Mouse (Mus musculus): ENCODE data around the gene Meiob. TPM values are rescaled to one million over a fixed set of nuclear protein-coding genes. Genes with fewer than 3 reads are reported as not detected.

Meiob gene
- total RNA-seq, 2 experiments from 2014 or later, result not detected

- ATAC-seq (replicated peaks; ENCODE audit: low FRiP score, poor library complexity, severe bottlenecking), result no peak
Observed at GRCm38 (mm10) chr17:24865776-24866175, 61.7 kb downstream of the Meiob start, which contains the start of gene Igfals. Igfals (plus strand) TSS chr17:24865997.

GRCm38 (mm10) chr17:24867914-24868313 is 63.8 kb downstream of the Meiob start:
- ATAC-seq (replicated peaks; ENCODE audit: low FRiP score, poor library complexity, severe bottlenecking), result no peak

GRCm38 (mm10) chr17:24873695-24874404 is 69.8 kb downstream of the Meiob start:
- ATAC-seq (replicated peaks; ENCODE audit: low FRiP score, poor library complexity, severe bottlenecking), result no peak

- ATAC-seq (replicated peaks; ENCODE audit: low FRiP score, poor library complexity, severe bottlenecking), result no peak
Observed at GRCm38 (mm10) chr17:24874405-24874745, 70.3 kb downstream of the Meiob start.

GRCm38 (mm10) chr17:24874989-24875388 is 70.9 kb downstream of the Meiob start:
- no peak for ATAC-seq (replicated peaks; ENCODE audit: low FRiP score, poor library complexity, severe bottlenecking)

- ATAC-seq (replicated peaks; ENCODE audit: low FRiP score, poor library complexity, severe bottlenecking), result no peak
Observed at GRCm38 (mm10) chr17:24877336-24878116, 73.4 kb downstream of the Meiob start.

- ATAC-seq (replicated peaks; ENCODE audit: low FRiP score, poor library complexity, severe bottlenecking), result no peak
Observed at GRCm38 (mm10) chr17:24878117-24878397, 74.0 kb downstream of the Meiob start.

GRCm38 (mm10) chr17:24878531-24878930 is 74.4 kb downstream of the Meiob start:
- ATAC-seq (replicated peaks; ENCODE audit: low FRiP score, poor library complexity, severe bottlenecking), result no peak

GRCm38 (mm10) chr17:24881738-24882440 is 77.8 kb downstream of the Meiob start:
- peak; percentile 20; the same call in 1 of the 2 replicates for ATAC-seq (replicated peaks; ENCODE audit: low FRiP score, poor library complexity, severe bottlenecking)

- no peak for ATAC-seq (replicated peaks; ENCODE audit: low FRiP score, poor library complexity, severe bottlenecking)
Observed at GRCm38 (mm10) chr17:24884391-24884790, 80.3 kb downstream of the Meiob start.

GRCm38 (mm10) chr17:24885356-24886133 is 81.5 kb downstream of the Meiob start:
- ATAC-seq (replicated peaks; ENCODE audit: low FRiP score, poor library complexity, severe bottlenecking), result no peak

- peak; percentile 88 for ATAC-seq (replicated peaks; ENCODE audit: low FRiP score, poor library complexity, severe bottlenecking)
Observed at GRCm38 (mm10) chr17:24886134-24886931, 82.2 kb downstream of the Meiob start, which contains the start of the genes Nubp2 and Spsb3. Nubp2 (minus strand) TSS chr17:24886349. Spsb3 (plus strand) TSS chr17:24886643.

- ATAC-seq (replicated peaks; ENCODE audit: low FRiP score, poor library complexity, severe bottlenecking), result peak; percentile 34
Observed at GRCm38 (mm10) chr17:24886932-24887271, 82.8 kb downstream of the Meiob start.

- ATAC-seq (replicated peaks; ENCODE audit: low FRiP score, poor library complexity, severe bottlenecking), result peak; percentile 16
Observed at GRCm38 (mm10) chr17:24887291-24888080, 83.4 kb downstream of the Meiob start.

GRCm38 (mm10) chr17:24888862-24889261 is 84.8 kb downstream of the Meiob start:
- no peak for ATAC-seq (replicated peaks; ENCODE audit: low FRiP score, poor library complexity, severe bottlenecking)
